Mouse (Mus musculus): ENCODE measurements around the gene Cyth4.

The Cyth4 gene

GRCm38 (mm10) chr15:78583352-78583751, 13.5 kb upstream of the Cyth4 start:
- in situ Hi-C loops (cut with MboI; ENCODE audit: low sequenced_read_pairs) = no loop called here

- in situ Hi-C loops (cut with MboI; ENCODE audit: low sequenced_read_pairs) = no loop called here
These were observed 11.4 kb upstream of the Cyth4 start for GRCm38 (mm10) chr15:78585404-78585803.

- in situ Hi-C loops (cut with MboI; ENCODE audit: low sequenced_read_pairs) = no loop called here
These were observed 9.5 kb upstream of the Cyth4 start for GRCm38 (mm10) chr15:78587050-78587994.

GRCm38 (mm10) chr15:78588049-78588448, 8.8 kb upstream of the Cyth4 start:
- in situ Hi-C loops (cut with MboI; ENCODE audit: low sequenced_read_pairs) = no loop called here

DNA sequence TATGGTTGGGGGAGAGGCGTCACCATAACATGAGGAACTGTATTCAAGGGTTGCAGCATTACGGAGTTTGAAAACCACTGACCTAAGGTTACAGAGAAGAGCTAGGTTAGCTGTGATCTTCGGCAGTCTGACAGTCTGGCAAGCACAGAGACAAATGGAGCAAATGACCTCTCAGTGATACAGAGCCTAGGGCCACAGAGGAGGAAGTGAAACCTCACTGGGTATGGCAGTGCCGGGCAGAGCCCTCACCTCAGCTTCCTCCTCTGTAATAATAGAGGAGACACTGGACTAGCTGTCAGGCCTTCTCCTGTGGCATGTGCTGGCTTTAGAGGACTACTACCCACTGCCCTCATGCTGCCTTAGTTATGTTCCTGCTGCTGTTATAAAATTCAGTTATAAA, 7.9 kb upstream of the Cyth4 start:
- in situ Hi-C loops (cut with MboI; ENCODE audit: low sequenced_read_pairs) = no loop called here

- in situ Hi-C loops (cut with MboI; ENCODE audit: low sequenced_read_pairs) = no loop called here
These were observed 6.9 kb upstream of the Cyth4 start for GRCm38 (mm10) chr15:78589936-78590335.

- in situ Hi-C loops (cut with MboI; ENCODE audit: low sequenced_read_pairs) = no loop called here
These were observed 6.1 kb upstream of the Cyth4 start for GRCm38 (mm10) chr15:78590785-78591184.

DNA sequence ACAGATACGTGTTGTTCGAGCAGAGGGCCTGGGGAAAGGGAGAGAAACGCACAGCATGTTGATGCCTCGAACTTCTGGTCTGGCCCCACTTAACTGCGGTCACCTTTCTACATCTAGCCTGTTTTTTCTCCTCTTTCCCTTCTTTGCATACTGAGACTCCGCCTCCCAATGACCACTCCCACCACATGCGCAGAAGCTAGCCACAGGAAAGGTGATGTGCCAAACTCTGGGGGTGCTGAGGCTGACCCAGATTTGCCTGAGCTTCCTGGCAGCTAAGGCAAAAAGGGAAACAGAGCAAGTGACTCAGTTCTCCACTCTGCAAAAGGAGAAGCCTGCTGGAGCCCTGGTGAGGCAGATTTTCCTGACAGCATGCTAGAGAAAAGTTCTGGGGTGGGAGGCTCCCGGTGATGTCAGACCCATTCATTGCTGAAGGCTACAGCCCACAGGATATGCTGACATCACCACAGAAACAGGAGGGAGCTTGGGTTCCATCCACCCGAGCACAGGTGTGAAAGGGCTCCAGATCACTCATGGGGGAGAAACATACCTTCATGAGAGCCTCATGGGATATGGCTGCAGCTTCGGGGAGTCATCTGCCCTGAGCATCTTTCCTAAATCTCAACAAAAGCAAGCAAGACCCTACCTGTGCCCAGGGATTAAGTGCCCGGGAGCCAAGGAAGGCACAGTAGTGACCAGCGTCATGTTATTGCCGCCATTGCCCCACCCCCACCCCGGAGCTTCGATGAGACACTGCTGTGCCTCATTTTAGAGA, 5.0 kb upstream of the Cyth4 start:
- in situ Hi-C loops (cut with MboI; ENCODE audit: low sequenced_read_pairs) = no loop called here

- in situ Hi-C loops (cut with MboI; ENCODE audit: low sequenced_read_pairs) = no loop called here
These were observed 4.3 kb upstream of the Cyth4 start for GRCm38 (mm10) chr15:78592452-78592968.

DNA sequence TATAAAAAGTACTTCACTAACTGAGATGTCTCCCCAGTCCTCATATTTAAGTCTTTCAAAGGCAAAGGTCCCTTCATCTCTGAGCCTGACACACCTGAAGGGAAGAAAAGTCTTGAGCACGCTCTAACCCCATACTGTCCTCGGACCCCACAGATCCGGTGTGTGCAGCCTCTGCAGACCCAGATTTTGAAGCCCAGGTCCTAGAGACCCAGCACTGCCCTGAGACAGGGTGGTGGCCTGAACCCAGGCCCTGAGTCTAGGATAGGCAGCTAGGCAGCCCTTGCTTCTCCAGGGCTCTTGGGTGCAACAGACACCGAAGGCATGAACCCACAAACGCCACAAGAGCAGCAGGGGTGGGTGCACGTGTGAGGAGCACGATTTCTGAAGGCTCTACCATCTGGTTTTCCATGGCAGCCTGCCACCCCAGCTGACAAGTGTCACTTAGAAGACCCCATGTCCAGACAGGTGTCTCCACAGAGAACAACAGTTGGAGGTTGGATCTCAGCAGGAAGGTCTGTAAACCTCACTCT, 2.9 kb upstream of the Cyth4 start:
- in situ Hi-C loops (cut with MboI; ENCODE audit: low sequenced_read_pairs) = no loop called here

DNA sequence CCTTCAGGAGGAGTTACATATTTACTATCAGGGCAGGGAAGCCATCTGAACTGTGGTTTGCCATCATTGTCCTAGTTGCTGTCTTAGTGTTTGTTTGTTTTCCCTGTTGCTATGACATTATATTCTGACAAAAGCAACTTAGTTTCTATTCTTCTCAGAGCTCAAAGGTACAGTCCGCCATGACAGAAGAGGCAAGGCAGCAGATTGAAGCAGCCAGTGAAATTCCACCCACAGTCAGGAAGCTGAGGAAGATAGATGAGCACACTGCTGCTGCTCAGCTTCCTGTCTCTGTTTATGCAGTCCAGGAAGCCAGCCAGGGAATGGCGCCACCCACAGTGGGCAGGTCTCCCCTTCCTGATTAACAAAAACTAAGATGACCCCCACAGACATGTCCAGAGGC, 2.0 kb upstream of the Cyth4 start:
- in situ Hi-C loops (cut with MboI; ENCODE audit: low sequenced_read_pairs) = no loop called here

GRCm38 (mm10) chr15:78595468-78595867, 1.4 kb upstream of the Cyth4 start:
- in situ Hi-C loops (cut with MboI; ENCODE audit: low sequenced_read_pairs) = no loop called here

DNA sequence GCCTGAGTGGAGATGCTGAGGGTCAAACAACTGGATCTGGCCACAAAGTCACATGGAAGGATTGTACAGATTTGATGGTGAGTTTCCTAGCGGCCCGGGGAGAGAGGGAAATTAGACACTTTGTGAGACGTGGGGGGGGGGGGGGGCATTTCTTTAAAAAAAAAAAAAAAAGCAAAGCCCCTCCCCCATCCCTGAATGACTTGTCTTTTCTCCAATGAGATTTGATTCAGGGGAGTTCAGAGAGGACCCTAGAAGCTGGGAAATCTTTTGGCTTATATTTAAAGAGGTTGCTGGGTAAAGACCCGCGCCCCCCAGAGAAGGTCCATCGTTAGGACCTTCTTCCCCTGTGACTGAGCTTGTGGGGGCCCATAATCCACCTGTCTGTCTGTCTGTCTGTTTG, 343 bp upstream of the Cyth4 start:
- in situ Hi-C loops (cut with MboI; ENCODE audit: low sequenced_read_pairs) = no loop called here

GRCm38 (mm10) chr15:78597729-78598128, 882 bp downstream of the Cyth4 start:
- in situ Hi-C loops (cut with MboI; ENCODE audit: low sequenced_read_pairs) = no loop called here

DNA sequence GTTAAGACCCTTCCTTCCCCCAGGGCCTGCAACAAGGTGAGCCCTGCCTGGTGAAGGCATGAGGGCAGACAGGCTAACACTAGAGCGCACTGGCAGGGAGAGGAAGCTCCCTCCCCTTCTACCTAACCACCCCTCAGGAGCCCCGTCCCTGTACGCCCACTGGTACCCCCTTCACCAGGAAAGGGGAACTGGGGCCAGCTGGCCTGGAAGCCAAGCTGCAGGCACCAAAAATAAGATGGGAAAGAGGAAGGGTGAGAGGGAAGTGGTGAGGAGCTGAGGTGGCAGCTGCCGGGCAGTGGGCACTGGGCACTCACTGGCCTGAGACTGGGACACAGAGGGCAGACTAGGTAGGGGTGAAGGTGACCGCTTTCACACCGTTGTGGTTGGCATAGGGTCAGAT, 2.3 kb downstream of the Cyth4 start:
- in situ Hi-C loops (cut with MboI; ENCODE audit: low sequenced_read_pairs) = no loop called here

DNA sequence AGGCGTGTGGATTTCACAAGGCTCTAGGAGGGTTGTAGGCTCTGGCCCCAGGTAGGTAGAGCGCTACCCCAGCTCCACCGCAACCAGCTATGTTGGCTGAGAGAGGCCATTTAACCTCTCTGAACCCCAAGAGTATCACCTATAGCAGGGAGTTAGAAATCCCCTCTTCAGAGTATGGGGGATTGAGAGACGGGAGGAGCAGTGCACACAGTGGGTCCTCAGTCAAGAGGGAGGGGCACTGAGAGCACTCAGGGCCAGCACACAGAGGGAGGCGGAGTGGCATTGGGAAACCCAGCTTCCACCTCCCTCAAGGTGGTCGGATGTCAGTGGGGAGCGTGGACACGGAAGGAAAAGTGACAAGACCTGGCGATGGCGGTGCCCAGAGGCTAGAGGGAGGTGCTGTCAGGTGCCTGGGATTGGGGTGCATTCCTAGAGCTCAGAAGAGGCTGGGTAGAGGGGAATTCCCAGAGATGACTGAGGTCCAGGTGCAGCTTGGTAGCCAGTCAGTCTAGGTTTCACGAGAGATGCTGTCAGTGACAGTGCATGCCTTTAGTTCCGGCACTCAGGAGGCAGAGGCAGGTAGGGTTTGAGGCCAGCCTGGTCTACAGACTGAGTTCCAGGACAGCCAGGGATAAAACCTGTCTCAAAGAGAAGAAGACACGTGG, 2.8 kb downstream of the Cyth4 start:
- in situ Hi-C loops (cut with MboI; ENCODE audit: low sequenced_read_pairs) = no loop called here

- in situ Hi-C loops (cut with MboI; ENCODE audit: low sequenced_read_pairs) = no loop called here
These were observed 4.3 kb downstream of the Cyth4 start for GRCm38 (mm10) chr15:78601180-78601579.

GRCm38 (mm10) chr15:78604255-78604654, 7.4 kb downstream of the Cyth4 start:
- in situ Hi-C loops (cut with MboI; ENCODE audit: low sequenced_read_pairs) = no loop called here

- in situ Hi-C loops (cut with MboI; ENCODE audit: low sequenced_read_pairs) = no loop called here
These were observed 8.5 kb downstream of the Cyth4 start for GRCm38 (mm10) chr15:78605371-78605791.

GRCm38 (mm10) chr15:78606059-78606458, 9.2 kb downstream of the Cyth4 start:
- in situ Hi-C loops (cut with MboI; ENCODE audit: low sequenced_read_pairs) = no loop called here

DNA sequence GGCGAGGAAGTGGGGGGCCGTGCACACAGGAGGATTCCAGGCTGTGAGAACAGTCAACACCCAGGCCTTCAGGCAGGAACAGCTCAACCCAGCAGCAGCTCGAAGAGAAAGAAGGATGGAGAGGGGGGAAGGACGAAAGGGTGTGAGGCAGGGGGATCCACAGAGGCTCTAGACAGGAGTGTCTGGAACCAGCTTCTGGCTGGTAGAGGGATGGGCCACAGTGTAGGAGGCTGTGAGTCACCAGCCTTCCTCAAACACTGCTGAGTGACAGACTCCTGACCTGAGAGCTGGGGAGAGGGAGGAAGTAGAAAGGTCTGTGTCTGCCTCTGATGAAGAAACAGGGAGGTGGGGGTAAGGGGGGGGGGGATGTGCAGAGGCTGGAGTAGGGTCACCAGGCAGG, 10.6 kb downstream of the Cyth4 start:
- in situ Hi-C loops (cut with MboI; ENCODE audit: low sequenced_read_pairs) = no loop called here
